Mouse (Mus musculus): ENCODE measurements around the gene Zfp955a. TPM values are rescaled to one million over a fixed set of nuclear protein-coding genes. Genes with fewer than 3 reads are reported as not detected.

Zfp955a gene
- total RNA-seq (2023), result 1 to 10 TPM; 6.8 to 7.7 TPM

GRCm38 (mm10) chr17:33254530-33255318 is at the start of gene Zfp955a:
TSS of gene Zfp955a (minus strand) at chr17:33255145.

GRCm38 (mm10) chr17:33289039-33289875 is 34.3 kb upstream of the Zfp955a start, which contains the start of gene Zfp955b:
TSS of gene Zfp955b (plus strand) at chr17:33289544.

GRCm38 (mm10) chr17:33264376-33264775 is 9.4 kb upstream of the Zfp955a start, which contains the start of gene Olfr63:
TSS of gene Olfr63 (plus strand) at chr17:33264676.

GRCm38 (mm10) chr17:33221590-33221989 is 33.4 kb downstream of the Zfp955a start, which contains the start of gene Olfr1564:
TSS of gene Olfr1564 (minus strand) at chr17:33221690.

GRCm38 (mm10) chr17:33191002-33191401 is 63.9 kb downstream of the Zfp955a start, which contains the start of gene Olfr239:
TSS of gene Olfr239 (plus strand) at chr17:33191302.

Other genes starting within 250 kb of the Zfp955a start
- gene Zfp763, start 221.7 kb downstream of the Zfp955a start, total RNA-seq (2023), result 1 to 10 TPM; 5.7 to 7.1 TPM
- not detected for gene 4921501E09Rik, start 187.1 kb downstream of the Zfp955a start, total RNA-seq (2023)
- 1 to 10 TPM; 6.6 to 8.5 TPM for gene Zfp563, start 165.8 kb downstream of the Zfp955a start, total RNA-seq (2023)
- not detected for gene Morc2b, start 115.5 kb downstream of the Zfp955a start, total RNA-seq (2023)
- not detected for gene Olfr55, start 86.7 kb downstream of the Zfp955a start, total RNA-seq (2023)
- gene Olfr239, start 63.8 kb downstream of the Zfp955a start, total RNA-seq (2023), result not detected
- not detected for gene Olfr1564, start 33.5 kb downstream of the Zfp955a start, total RNA-seq (2023)
- gene Olfr63, start 9.5 kb upstream of the Zfp955a start, total RNA-seq (2023), result not detected
- gene Zfp955b, start 34.4 kb upstream of the Zfp955a start, total RNA-seq (2023), result 1 to 10 TPM; 7.9 to 8.0 TPM
- 10 to 100 TPM; 16.8 to 17.7 TPM for gene Zfp81, start 103.7 kb upstream of the Zfp955a start, total RNA-seq (2023)
- 10 to 100 TPM in 1 of 2 experiments, 1 to 10 TPM in 1; 7.2 to 10.6 TPM for gene Zfp101, start 139.5 kb upstream of the Zfp955a start, total RNA-seq (2023)
- not detected for gene Actl9, start 177.8 kb upstream of the Zfp955a start, total RNA-seq (2023)